Mouse (Mus musculus) MEL (cell line): ENCODE measurements around the gene Capn3. TPM values are rescaled to one million over a fixed set of nuclear protein-coding genes. Genes with fewer than 3 reads are reported as not detected.
A peak's percentile ranks its signal among the peaks of the same experiment; 100 is the strongest.

Source experiments
- DNase-seq: peaks from one replicate; pipeline ENCODE4 v3.0.0; 2011; ENCODE audit warnings: low read depth, low spot score
- H3K27ac ChIP-seq: 2 replicates; pipeline ENCODE4 v1.5.1; 2012; ENCODE audit warnings: low read depth, mild to moderate bottlenecking, control low read depth, low read length, moderate library complexity; ENCODE audit not compliant: control insufficient read depth
- H3K27me3 ChIP-seq, 2 experiments: fragments of 150-350 bp in 1 of 2; sonication (generic) in 1 of 2; 2 replicates each; pipeline ENCODE4 v1.6.1; 2012; ENCODE audit warnings: low read length in 2 of 2, mild to moderate bottlenecking in 2 of 2, improper control_type of control experiment in 1 of 2, moderate library complexity in 1 of 2; ENCODE audit not compliant: insufficient read depth in 2 of 2, control insufficient read depth in 1 of 2
- H3K36me3 ChIP-seq, 2 experiments: 2 replicates each; pipeline ENCODE4 v1.6.1; 2012 to 2014; ENCODE audit warnings: low read length in 2 of 2, improper control_type of control experiment in 1 of 2, inconsistent platforms in 1 of 2, mild to moderate bottlenecking in 1 of 2; ENCODE audit not compliant: insufficient read depth in 2 of 2, control insufficient read depth in 1 of 2
- H3K4me1 ChIP-seq, 2 experiments: fragments of 150-350 bp in 1 of 2; sonication (generic) in 1 of 2; 2 replicates each; pipeline ENCODE4 v1.6.1; 2012; ENCODE audit warnings: low read length in 2 of 2, improper control_type of control experiment in 1 of 2, mild to moderate bottlenecking in 1 of 2; ENCODE audit not compliant: insufficient read depth in 2 of 2, control insufficient read depth in 1 of 2
- H3K4me3 ChIP-seq, 2 experiments: fragments of 150-350 bp in 1 of 2; sonication (generic) in 1 of 2; 2 replicates each; pipeline ENCODE4 v1.5.1; 2012; ENCODE audit warnings: low read depth in 2 of 2, low read length in 2 of 2, mild to moderate bottlenecking in 2 of 2, moderate library complexity in 2 of 2, control low read depth in 1 of 2, improper control_type of control experiment in 1 of 2; ENCODE audit not compliant: control insufficient read depth in 1 of 2, insufficient read depth in 1 of 2
- H3K79me2 ChIP-seq: 2 replicates; pipeline ENCODE4 v1.6.1; 2012; ENCODE audit warnings: mild to moderate bottlenecking, low read length, moderate library complexity; ENCODE audit not compliant: control insufficient read depth, poor library complexity, insufficient read depth
- H3K9ac ChIP-seq: 2 replicates; pipeline ENCODE4 v1.6.1; 2012; ENCODE audit warnings: low read depth, mild to moderate bottlenecking, control low read depth, low read length, moderate library complexity; ENCODE audit not compliant: control insufficient read depth, poor library complexity, severe bottlenecking
- H3K9me3 ChIP-seq: fragments of 150-350 bp; sonication (generic); replicated peaks from 2 replicates; pipeline ENCODE4 v1.6.1; 2012; ENCODE audit warnings: mild to moderate bottlenecking, low read length, improper control_type of control experiment, moderate library complexity; ENCODE audit not compliant: insufficient read depth
- BHLHE40 ChIP-seq: IDR thresholded peaks from 2 replicates; pipeline ENCODE4 v1.6.1; 2012; ENCODE audit warnings: low read depth, mild to moderate bottlenecking, inconsistent platforms, low read length, improper control_type of control experiment, borderline replicate concordance
- CHD1 ChIP-seq: IDR thresholded peaks from 2 replicates; pipeline ENCODE4 v1.6.1; 2012; ENCODE audit warnings: low read depth, mild to moderate bottlenecking, inconsistent platforms, low read length, improper control_type of control experiment
- CTCF ChIP-seq, 3 experiments: IDR thresholded peaks in 2 of 3; conservative IDR thresholded peaks in 1 of 3; 2 replicates each; pipeline ENCODE4 v1.5.1; 2011 to 2012; ENCODE audit warnings: low read length in 3 of 3, low read depth in 2 of 3, mild to moderate bottlenecking in 2 of 3, improper control_type of control experiment in 1 of 3, inconsistent platforms in 1 of 3, mixed read lengths in 1 of 3, moderate library complexity in 1 of 3; ENCODE audit not compliant: control insufficient read depth in 1 of 3, insufficient read depth in 1 of 3, poor library complexity in 1 of 3, severe bottlenecking in 1 of 3
- EP300 ChIP-seq, 2 experiments: IDR thresholded peaks; 2 replicates each; pipeline ENCODE4 v1.6.1; 2011; ENCODE audit warnings: improper control_type of control experiment in 2 of 2, low read length in 2 of 2, low read depth in 1 of 2, mild to moderate bottlenecking in 1 of 2
- GATA1 ChIP-seq: IDR thresholded peaks from 2 replicates; pipeline ENCODE4 v1.6.1; 2011; ENCODE audit warnings: low read depth, low read length, improper control_type of control experiment
- NRF1 ChIP-seq: IDR thresholded peaks from 2 replicates; pipeline ENCODE4 v1.6.1; 2014; ENCODE audit warnings: low read depth, mild to moderate bottlenecking, inconsistent platforms, low read length, improper control_type of control experiment, moderate library complexity; ENCODE audit not compliant: poor library complexity, insufficient read depth, severe bottlenecking
- RCOR1 ChIP-seq: IDR thresholded peaks from 2 replicates; pipeline ENCODE4 v1.6.1; 2012; ENCODE audit warnings: low read depth, mild to moderate bottlenecking, inconsistent platforms, low read length, improper control_type of control experiment
- SIN3A ChIP-seq: IDR thresholded peaks from 2 replicates; pipeline ENCODE4 v1.6.1; 2012; ENCODE audit warnings: low read length, improper control_type of control experiment, inconsistent platforms
- SMC3 ChIP-seq: IDR thresholded peaks from 2 replicates; pipeline ENCODE4 v1.6.1; 2011; ENCODE audit warnings: low read depth, low read length, improper control_type of control experiment
- TBP ChIP-seq: IDR thresholded peaks from 2 replicates; pipeline ENCODE4 v1.8.0; 2011; ENCODE audit warnings: low read depth, low read length, improper control_type of control experiment
- UBTF ChIP-seq: IDR thresholded peaks from 2 replicates; pipeline ENCODE4 v1.6.1; 2012; ENCODE audit warnings: low read depth, mild to moderate bottlenecking, inconsistent platforms, low read length, improper control_type of control experiment, moderate library complexity, borderline replicate concordance; ENCODE audit not compliant: insufficient read depth
- USF1 ChIP-seq: IDR thresholded peaks from 2 replicates; pipeline ENCODE4 v1.6.1; 2014; ENCODE audit warnings: low read depth, mild to moderate bottlenecking, inconsistent platforms, low read length, improper control_type of control experiment, moderate library complexity
- ZC3H11A ChIP-seq: IDR thresholded peaks from 2 replicates; pipeline ENCODE4 v1.6.1; 2012; ENCODE audit warnings: low read depth, mild to moderate bottlenecking, inconsistent platforms, low read length, improper control_type of control experiment
- ZKSCAN1 ChIP-seq: IDR thresholded peaks from 2 replicates; pipeline ENCODE4 v1.6.1; 2012; ENCODE audit warnings: low read depth, mild to moderate bottlenecking, inconsistent platforms, low read length, improper control_type of control experiment, moderate library complexity
- ZNF384 ChIP-seq: IDR thresholded peaks from 2 replicates; pipeline ENCODE4 v1.6.1; 2012; ENCODE audit warnings: low read depth, mild to moderate bottlenecking, inconsistent platforms, low read length, improper control_type of control experiment
- polyA plus RNA-seq, 2 experiments: library from polyadenylated mRNA; stranded (reverse) in 1 of 2; unstranded in 1 of 2; fragments of >175 nt in 1 of 2; fragments of >200 nt in 1 of 2; gene quantifications; 2 replicates each; pipeline versions ENCODE4 v1.2.1 to v1.2.4; 2012; ENCODE audit warnings: low replicate concordance in 2 of 2, low read depth in 1 of 2; ENCODE audit not compliant: insufficient read length in 2 of 2, insufficient read depth in 1 of 2, missing spikeins in 1 of 2
- total RNA-seq: library from RNA; depleted of rRNA; stranded (reverse); fragments of 300-350 nt; gene quantifications from 2 replicates; pipeline ENCODE4 v1.2.3, GENCODE M21; 2012

The Capn3 gene
- total and polyA plus RNA-seq, 3 experiments, result not detected

DNA sequence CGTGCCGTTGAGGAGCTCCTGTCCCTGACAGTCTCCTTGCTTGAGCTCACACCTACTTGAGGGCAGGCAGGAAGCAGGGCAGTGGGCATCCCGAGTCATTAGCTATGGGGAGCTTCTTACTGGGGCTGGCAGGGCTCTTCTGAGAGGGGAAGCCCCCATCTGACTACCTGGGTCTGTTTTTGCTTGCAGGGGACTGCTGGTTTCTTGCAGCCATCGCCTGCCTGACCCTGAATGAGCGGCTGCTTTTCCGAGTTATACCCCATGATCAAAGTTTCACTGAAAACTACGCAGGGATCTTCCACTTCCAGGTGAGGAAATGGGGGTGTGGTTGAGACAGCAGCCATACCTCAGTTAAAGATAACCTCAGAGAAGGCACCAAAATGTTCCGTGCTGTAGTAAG, 26.1 kb downstream of the Capn3 start (continued):
- no peak for TF ChIP-seq RCOR1

DNA sequence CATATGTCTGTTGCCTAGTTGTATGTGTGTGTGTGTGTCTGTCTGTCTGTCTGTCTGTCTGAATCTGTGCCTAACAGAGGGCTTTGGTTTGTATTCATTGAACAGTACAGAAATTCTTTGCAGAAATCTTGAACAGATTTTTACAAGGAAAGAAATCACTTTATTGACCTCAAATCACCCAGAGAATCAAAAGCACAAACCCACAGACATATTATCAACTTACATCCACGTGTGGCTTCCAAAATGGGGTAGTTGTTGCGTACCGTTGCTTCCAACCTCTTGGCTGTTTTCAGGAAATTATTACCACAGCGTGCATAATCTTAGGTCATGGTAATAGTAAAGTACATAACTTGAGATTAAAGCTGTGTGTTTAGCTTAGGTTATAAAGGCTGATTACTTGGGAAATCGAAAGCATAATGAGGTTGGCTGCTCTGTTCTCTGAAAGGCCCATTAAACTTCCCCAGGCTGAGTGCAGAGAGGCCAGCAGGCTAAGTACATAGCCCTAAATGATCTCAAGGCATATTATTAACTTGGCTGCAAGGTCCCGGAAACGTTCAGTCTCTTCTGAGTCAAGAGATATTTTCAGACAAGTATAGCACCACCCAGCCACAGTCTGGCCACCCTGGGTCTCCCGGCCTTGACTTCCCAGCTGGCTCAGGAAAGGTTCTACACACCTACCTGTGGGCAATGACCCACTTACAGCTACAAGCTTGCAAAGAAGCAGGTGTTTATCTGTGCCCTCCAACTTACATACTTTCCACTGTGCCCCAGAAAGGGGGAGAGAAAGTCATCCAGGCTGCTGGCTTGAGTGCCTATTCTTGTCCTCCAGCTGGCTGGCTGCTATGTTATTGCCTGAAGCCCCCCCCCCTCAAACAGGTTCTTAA, 26.9 kb downstream of the Capn3 start:
- H3K9me3 ChIP-seq, result no peaks in the 10 kb centered on the region
- H3K4me1 ChIP-seq, result peaks cover 0 to 6% of the 10 kb centered on the region in 2 experiments; a peak in 1 of 4 replicates
- H3K9ac ChIP-seq, result no peak overlapping the region
- no peak overlapping the region for H3K27ac ChIP-seq
- H3K36me3 ChIP-seq, result no peaks in the 10 kb centered on the region
- peak; percentile 20 for DNase-seq
- H3K27me3 ChIP-seq, result no peaks in the 10 kb centered on the region; a peak in 1 of 4 replicates
- H3K4me3 ChIP-seq, result no peak overlapping the region
- H3K79me2 ChIP-seq, result no peaks in the 10 kb centered on the region
- TF ChIP-seq CHD1 (no peak), BHLHE40 (peak; percentile 66; the same call in 1 of the 2 replicates), RCOR1 (peak; percentile 86), ZKSCAN1 (no peak), USF1 (no peak), GATA1 (no peak)

DNA sequence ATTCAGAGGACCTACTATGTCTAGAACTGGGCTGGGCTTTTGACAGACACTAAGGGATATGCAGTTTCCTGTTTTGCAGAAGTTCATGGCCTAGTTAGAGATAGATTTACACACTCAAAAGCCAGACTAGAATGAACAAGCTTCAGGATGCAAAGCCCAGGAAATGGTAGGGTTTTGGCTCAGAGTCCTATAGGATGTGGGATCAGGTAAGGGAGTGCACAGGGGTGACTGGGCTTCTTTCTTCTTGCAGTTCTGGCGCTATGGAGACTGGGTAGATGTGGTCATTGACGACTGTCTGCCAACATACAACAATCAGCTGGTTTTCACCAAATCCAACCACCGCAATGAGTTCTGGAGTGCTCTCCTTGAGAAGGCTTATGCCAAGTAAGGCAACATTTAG, 28.4 kb downstream of the Capn3 start:
- Histone ChIP-seq H3K9me3 (no peaks in the 10 kb centered on the region), H3K36me3 (no peaks in the 10 kb centered on the region), H3K27ac (no peak overlapping the region), H3K79me2 (no peaks in the 10 kb centered on the region), H3K27me3 (no peaks in the 10 kb centered on the region; a peak in 1 of 4 replicates), H3K9ac (no peak overlapping the region), H3K4me3 (no peak overlapping the region), H3K4me1 (peaks cover 0 to 6% of the 10 kb centered on the region in 2 experiments; a peak in 1 of 4 replicates)
- TF ChIP-seq ZKSCAN1 (no peak), GATA1 (no peak), ZNF384 (no peak), NRF1 (no peak), SMC3 (no peak), ZC3H11A (no peak), UBTF (no peak), CTCF (IDR thresholded peaks at IDR 0.05 in 2 of 3, conservative IDR thresholded peaks at IDR 0.05 in 1 of 3; ENCODE audit: control insufficient read depth in 1 of 3, insufficient read depth in 1 of 3, low read depth in 2 of 3, low read length in 3 of 3, poor library complexity in 1 of 3, severe bottlenecking in 1 of 3) (no peak), EP300 (IDR thresholded peaks at IDR 0.05; ENCODE audit: low read depth in 1 of 2, low read length in 2 of 2) (no peak), SIN3A (no peak), TBP (no peak), CHD1 (no peak)
- DNase-seq, result no peak
